Mouse (Mus musculus) heart, embryonic 12.5 days (tissue): Measurements from ENCODE around the gene Marc2. TPM values are rescaled to one million over a fixed set of nuclear protein-coding genes. Genes with fewer than 3 reads are reported as not detected.

Source experiments
- ATAC-seq: fragments of 200-750 bp; cut with Nextera tagmentation; 2 replicates; pipeline ENCODE4 v1.8.0; 2017; ENCODE audit warnings: moderate TSS enrichment, moderate library complexity; ENCODE audit not compliant: insufficient number of reproducible peaks, low FRiP score
- H3K27ac ChIP-seq: fragments of 300-500 bp; sonication (generic); 2 replicates; pipeline ENCODE4 v1.5.1; 2016; ENCODE audit warnings: mild to moderate bottlenecking, moderate library complexity; ENCODE audit not compliant: poor library complexity, severe bottlenecking
- H3K27me3 ChIP-seq: fragments of 300-500 bp; sonication (generic); replicated peaks from 2 replicates; pipeline ENCODE4 v1.6.1; 2016; ENCODE audit warnings: mild to moderate bottlenecking, moderate library complexity
- H3K36me3 ChIP-seq: fragments of 300-500 bp; sonication (generic); 2 replicates; pipeline ENCODE4 v1.6.1; 2016; ENCODE audit warnings: mild to moderate bottlenecking, moderate library complexity
- H3K4me1 ChIP-seq: fragments of 300-500 bp; sonication (generic); replicated peaks from 2 replicates; pipeline ENCODE4 v1.6.1; 2016; ENCODE audit warnings: mild to moderate bottlenecking
- H3K4me2 ChIP-seq: fragments of 300-500 bp; sonication (generic); 2 replicates; pipeline ENCODE4 v1.6.1; 2016; ENCODE audit warnings: mild to moderate bottlenecking, moderate library complexity
- H3K4me3 ChIP-seq: fragments of 300-500 bp; sonication (generic); 2 replicates; pipeline ENCODE4 v1.5.1; 2016; ENCODE audit warnings: mild to moderate bottlenecking
- H3K9ac ChIP-seq: fragments of 300-500 bp; sonication (generic); 2 replicates; pipeline ENCODE4 v1.6.1; 2016; ENCODE audit warnings: mild to moderate bottlenecking, moderate library complexity
- H3K9me3 ChIP-seq: fragments of 300-500 bp; sonication (generic); replicated peaks from 2 replicates; pipeline ENCODE4 v1.6.1; 2016; ENCODE audit warnings: mild to moderate bottlenecking, moderate library complexity
- WGBS: fragments of 180-500 bp; shearing (Covaris S2); methylation state at CpG from one replicate; pipeline ENCODE4 v1.1.7; 2016; 5-methylcytosine and 5-hydroxymethylcytosine counted together
- microRNA counts: library from miRNA; unstranded; fragments of <30 nt; microRNA quantifications from one replicate; lab custom pipeline; 2017
- microRNA-seq: library from miRNA; unstranded; fragments of <30 nt; microRNA quantifications from one replicate; pipeline ENCODE4, GENCODE M21; 2017
- polyA plus RNA-seq: library from polyadenylated mRNA; unstranded; fragments of >200 nt; fragmentation: Nextera tagmentation; extraction: Ambion mirVana; gene quantifications from 2 replicates; pipeline ENCODE4 v1.2.1, GENCODE M21; 2016

Gene Marc2
- polyA plus RNA-seq, 1 experiment from 2014 or later = 95.8 TPM

DNA sequence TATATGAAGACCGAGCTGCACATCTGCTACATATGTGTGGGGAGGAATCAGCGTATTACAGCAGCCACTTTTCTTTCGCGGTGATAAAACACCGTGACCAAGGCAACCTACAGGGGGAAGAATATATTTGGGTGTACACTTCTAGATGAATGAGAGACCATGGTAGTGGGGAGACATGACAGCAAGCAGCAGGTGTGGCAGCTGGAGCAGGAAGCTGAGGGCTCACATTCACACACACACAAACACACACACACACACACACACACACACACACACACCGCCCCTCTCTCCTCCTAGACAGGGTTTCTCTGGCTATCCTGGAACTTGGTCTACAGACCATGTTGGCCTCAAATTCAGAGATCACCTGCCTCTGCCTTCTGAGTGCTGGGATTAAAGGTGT lies 68.1 kb downstream of the Marc2 start:
- H3K27me3 ChIP-seq = peaks cover 9% of the 10 kb centered on the region; the same call in 1 of the 2 replicates
- no peaks in the 10 kb centered on the region for H3K4me1 ChIP-seq
- no peak overlapping the region for H3K4me2 ChIP-seq
- H3K4me3 ChIP-seq = no peak overlapping the region
- 88% methylated on average over 6 of the region's 6 CpGs for WGBS
- H3K9me3 ChIP-seq = no peaks in the 10 kb centered on the region
- no peak overlapping the region for H3K9ac ChIP-seq
- no peak overlapping the region for H3K27ac ChIP-seq
- no peak for ATAC-seq
- no peaks in the 10 kb centered on the region for H3K36me3 ChIP-seq

DNA sequence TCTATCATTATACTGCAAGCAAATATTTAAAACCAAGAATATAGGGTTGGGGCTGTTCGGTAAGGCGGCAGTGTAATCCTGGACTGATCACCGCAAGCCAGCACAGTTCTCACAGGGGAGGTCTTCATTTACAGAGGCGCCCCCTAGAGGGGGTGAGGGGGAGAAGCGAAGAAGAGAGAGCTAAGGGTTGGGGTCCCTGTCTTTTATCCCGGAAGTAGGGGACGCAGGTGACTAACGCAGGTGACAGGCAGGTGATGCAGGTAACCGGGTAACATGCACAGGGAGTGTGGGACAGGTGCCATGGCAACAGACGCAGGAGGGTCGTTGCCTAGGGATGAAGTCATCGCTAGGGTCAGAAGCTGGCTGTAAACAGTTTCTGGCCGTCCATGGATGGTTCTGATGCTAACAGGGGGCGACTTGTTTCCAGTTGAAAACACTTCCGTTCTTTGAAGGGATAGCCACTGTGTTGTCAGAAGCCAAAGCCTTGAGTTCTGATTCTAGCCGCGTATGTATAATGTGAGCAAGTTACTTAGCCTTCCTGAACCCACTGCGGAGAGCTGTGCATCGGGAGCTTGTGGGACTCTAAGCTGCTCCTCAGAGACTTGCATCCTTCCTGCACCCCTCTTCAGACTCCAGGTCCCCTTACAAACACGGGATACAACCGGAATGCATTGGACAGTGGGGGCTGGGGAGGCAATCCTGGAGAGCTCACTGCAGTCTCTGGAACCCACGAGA lies 69.0 kb downstream of the Marc2 start:
- Histone ChIP-seq H3K27me3 (peaks cover 9% of the 10 kb centered on the region; the same call in 1 of the 2 replicates), H3K4me1 (no peaks in the 10 kb centered on the region), H3K9ac (no peak overlapping the region), H3K27ac (no peak overlapping the region), H3K9me3 (no peaks in the 10 kb centered on the region), H3K4me2 (no peak overlapping the region), H3K36me3 (no peaks in the 10 kb centered on the region), H3K4me3 (no peak overlapping the region)
- 33% methylated on average over 22 of the region's 22 CpGs for WGBS
- no peak for ATAC-seq

DNA sequence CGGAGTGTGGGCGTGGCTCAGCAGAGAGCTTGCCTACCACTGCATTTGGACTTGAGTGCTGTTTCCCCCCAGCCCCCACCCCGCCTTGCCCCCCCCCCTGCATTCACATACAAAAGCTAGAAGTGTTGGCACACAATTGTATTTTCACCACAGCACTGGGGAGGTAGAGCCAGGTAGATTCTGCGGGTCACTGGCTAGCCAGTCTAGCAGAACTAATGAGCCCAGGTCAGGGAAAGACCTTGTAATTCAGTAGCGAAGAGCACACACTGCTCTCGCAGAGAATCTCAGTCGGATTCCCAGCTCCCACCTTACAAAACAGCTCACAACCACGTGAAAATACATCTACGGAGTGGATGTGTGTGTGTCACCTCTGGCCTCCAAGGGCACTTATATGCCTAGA lies 71.0 kb downstream of the Marc2 start:
- Histone ChIP-seq H3K4me1 (peaks cover 10% of the 10 kb centered on the region), H3K27me3 (peaks cover 9% of the 10 kb centered on the region; the same call in 1 of the 2 replicates), H3K9me3 (no peaks in the 10 kb centered on the region), H3K9ac (no peak overlapping the region), H3K4me3 (no peak overlapping the region), H3K36me3 (no peaks in the 10 kb centered on the region), H3K27ac (no peak overlapping the region), H3K4me2 (no peak overlapping the region)
- WGBS = 60% methylated on average over 9 of the region's 9 CpGs
- ATAC-seq = no peak

DNA sequence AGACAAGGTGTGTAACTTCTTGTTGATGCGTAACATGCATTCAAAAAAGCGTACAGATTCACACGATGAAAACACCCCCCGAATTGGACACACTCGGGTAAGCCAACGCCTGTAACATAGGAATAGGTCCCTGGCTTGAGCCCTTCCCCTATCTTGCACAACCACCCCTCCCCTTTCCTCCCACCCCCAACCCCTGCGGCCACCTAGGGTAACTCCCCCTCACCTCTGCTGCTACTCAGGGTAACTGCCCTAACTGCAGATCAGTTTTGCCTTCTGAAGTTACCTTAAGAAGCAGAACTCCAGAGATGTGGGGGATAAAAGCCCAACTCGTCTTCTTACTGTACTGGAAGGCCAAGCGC lies 74.4 kb downstream of the Marc2 start:
- Histone ChIP-seq H3K4me3 (0 out of 2 replicates have a peak overlapping the region, but pooled peaks have one; percentile 21), H3K9ac (no peak overlapping the region), H3K27ac (no peak overlapping the region), H3K4me1 (peaks cover 10% of the 10 kb centered on the region), H3K9me3 (0 out of 2 replicates have a peak, but pooled peaks cover 5% of the 10 kb centered on the region), H3K36me3 (no peaks in the 10 kb centered on the region), H3K27me3 (peaks cover 9% of the 10 kb centered on the region; the same call in 1 of the 2 replicates), H3K4me2 (peak overlapping the region; percentile 65)
- 11% methylated on average over 9 of the region's 9 CpGs for WGBS
- ATAC-seq = 0 out of 2 replicates have a peak, but pooled peaks have one; percentile 4

- peak overlapping the region; percentile 21 for H3K4me3 ChIP-seq
- peaks cover 9% of the 10 kb centered on the region; the same call in 1 of the 2 replicates for H3K27me3 ChIP-seq
- 6% methylated on average over 18 of the region's 18 CpGs for WGBS
- 0 out of 2 replicates have a peak overlapping the region, but pooled peaks have one; percentile 11 for H3K9ac ChIP-seq
- peak overlapping the region; percentile 45 for H3K27ac ChIP-seq
- ATAC-seq = peak; percentile 75
- H3K4me1 ChIP-seq = peaks cover 10% of the 10 kb centered on the region
- H3K36me3 ChIP-seq = no peaks in the 10 kb centered on the region
- H3K9me3 ChIP-seq = 0 out of 2 replicates have a peak, but pooled peaks cover 5% of the 10 kb centered on the region
- peak overlapping the region; percentile 65 for H3K4me2 ChIP-seq
These were observed 74.9 kb downstream of the Marc2 start for GRCm38 (mm10) chr1:184771202-184771890.

GRCm38 (mm10) chr1:184763866-184764265 lies 82.4 kb downstream of the Marc2 start:
- Histone ChIP-seq H3K27ac (no peak overlapping the region), H3K27me3 (no peaks in the 10 kb centered on the region), H3K4me1 (no peaks in the 10 kb centered on the region), H3K9ac (no peak overlapping the region), H3K36me3 (no peaks in the 10 kb centered on the region), H3K4me3 (no peak overlapping the region), H3K9me3 (no peaks in the 10 kb centered on the region), H3K4me2 (no peak overlapping the region)
- WGBS = 48% methylated on average over 3 of the region's 3 CpGs
- ATAC-seq = no peak

MicroRNA genes within 50 kb of the gene (microRNA counts, 519-probe panel; counts per million panel counts)
- microRNA mmu-miR-1981 (lab: Ali Mortazavi, UCI) = not detected

Small RNAs within 50 kb of the gene (microRNA-seq; reads per million reads assigned to microRNA genes)
- gene Mir1981 = 159 reads per million, percentile 59 among the genes with 10 or more reads in this experiment

Other genes with a start within 250 kb of the Marc2 start
- 8.7 and 8.8 TPM in 2 replicates for gene Hlx, start 113.8 kb downstream of the Marc2 start, polyA plus RNA-seq
- 0.14 and 0.24 TPM in 2 replicates for gene Marc1, start 35.1 kb downstream of the Marc2 start, polyA plus RNA-seq
- 0.51 and 0.60 TPM in 2 replicates for gene C130074G19Rik, start 36.8 kb upstream of the Marc2 start, polyA plus RNA-seq
- 2.1 and 2.2 TPM in 2 replicates for gene Mark1, start 153.1 kb upstream of the Marc2 start, polyA plus RNA-seq